Mouse (Mus musculus): ENCODE measurements around the gene Rab3il1.
A peak's percentile ranks its signal among the peaks of the same experiment; 100 is the strongest.

Rab3il1 gene

DNA sequence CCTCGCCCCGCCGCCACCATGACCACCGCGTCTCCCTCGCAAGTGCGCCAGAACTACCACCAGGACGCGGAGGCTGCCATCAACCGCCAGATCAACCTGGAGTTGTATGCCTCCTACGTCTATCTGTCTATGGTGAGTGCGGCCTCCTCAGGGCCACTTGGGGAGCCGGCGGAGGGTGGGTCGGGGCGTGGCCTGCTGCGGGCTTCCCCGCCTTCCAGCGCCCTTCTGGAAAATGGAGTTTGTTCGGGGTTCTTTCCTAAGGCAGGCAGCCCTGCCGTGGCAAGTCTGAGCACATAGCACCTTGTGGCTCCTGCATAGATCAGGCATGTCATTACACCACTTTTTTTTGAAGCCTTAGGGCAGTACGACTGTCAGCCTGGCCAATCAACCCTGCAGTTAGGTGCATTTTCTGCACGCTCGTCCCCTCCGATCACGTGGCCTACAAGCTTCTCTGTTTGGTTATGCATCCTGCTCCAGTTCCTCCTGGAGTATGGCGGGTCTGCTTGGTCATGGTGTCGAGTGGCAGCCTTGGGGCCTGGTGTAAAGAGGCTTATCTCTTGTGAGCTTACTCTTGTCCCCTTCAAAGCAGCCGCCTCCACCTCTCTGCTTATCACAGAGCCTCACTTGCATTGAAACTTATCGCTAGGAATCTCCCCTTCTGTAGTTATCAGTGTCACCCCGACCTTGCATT, 18.5 kb upstream of the Rab3il1 start:
- DNase-seq (ENCODE audit: low spot score) = peak; percentile 69

DNA sequence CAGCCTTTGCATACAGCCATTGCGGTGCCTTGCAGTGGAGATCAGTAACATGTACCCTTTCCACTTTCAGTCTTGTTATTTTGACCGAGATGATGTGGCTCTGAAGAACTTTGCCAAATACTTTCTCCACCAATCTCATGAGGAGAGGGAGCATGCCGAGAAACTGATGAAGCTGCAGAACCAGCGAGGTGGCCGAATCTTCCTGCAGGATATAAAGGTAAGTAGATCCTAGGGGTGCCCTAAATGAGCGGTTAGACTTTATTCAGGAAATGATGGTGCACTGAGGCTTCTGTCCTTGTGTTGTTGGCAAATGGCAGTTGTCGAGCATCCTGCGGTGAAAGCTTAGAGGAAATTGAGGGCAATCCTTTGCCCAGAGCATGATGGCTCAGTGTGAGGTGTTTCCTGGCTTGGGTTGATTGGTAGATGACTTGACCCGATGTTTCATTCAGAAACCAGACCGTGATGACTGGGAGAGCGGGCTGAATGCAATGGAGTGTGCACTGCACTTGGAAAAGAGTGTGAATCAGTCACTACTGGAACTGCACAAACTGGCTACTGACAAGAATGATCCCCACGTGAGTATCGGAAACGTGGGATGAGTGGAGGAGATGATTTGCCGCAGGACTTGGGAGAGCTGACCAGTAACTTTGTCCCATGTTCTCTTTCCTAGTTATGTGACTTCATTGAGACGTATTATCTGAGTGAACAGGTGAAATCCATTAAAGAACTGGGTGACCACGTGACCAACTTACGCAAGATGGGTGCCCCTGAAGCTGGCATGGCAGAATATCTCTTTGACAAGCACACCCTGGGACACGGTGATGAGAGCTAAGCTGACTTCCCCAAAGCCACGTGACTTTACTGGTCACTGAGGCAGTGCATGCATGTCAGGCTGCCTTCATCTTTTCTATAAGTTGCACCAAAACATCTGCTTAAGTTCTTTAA, 17.1 kb upstream of the Rab3il1 start:
- no peak for DNase-seq (ENCODE audit: low spot score)

DNA sequence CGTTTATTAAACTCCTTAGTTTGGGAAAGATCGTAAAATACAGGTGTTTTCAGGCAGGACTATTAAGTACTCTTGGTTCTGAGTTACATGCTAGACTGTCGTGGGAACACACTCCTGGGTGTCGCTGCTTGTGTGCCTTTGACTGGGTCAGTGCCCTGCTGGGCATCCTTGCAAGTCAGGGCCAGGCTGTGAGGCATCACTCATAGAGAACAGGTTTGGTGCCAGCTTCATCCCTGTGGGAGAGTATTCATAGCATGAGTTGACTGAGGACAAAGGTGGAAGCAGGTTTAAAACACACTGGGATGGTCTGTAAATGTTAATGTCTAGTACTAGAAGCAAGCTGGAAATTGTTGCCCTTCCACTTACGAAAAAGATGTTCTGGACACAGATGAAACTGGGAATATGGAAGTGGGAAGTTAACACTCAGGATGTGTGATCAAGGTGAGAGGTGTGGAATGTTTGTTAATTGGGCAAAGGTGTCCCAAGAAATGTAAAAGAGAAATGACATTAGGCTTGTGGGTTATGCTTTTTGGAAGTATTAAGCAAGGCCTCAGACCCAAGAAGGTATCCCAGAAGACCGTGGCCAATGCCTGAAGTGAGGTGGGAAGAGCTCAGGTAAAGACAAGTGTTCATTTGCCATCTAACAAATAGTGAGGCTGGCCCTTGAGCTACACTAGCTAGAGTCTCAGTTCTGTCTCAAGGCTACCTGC, 16.1 kb upstream of the Rab3il1 start:
- DNase-seq (ENCODE audit: low spot score) = no peak

DNA sequence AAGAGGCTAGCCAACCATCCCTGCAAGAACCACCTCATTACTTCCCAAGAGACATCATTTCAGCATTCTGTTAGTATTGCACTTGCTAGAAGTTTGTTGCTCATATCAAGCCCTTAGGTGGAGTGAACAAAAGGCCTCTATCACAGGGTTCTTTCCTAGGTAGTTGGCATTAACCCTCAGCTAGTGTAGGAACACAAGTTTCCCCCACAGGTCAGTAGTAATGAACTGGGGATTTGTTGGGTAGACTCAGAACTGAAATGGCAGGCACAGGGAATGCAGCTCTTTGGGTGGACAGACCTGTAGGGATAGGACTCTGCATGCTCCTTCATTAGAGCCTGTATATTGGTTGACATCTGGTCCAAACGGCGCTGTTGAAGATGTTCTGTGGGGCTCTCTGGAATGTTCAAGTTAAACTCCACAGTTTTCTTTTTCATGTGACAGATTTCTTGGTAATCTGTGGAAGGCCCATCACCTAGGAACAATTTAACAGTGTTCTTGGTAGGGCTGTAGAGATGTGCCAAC, 15.5 kb upstream of the Rab3il1 start:
- no peak for DNase-seq (ENCODE audit: low spot score)

DNA sequence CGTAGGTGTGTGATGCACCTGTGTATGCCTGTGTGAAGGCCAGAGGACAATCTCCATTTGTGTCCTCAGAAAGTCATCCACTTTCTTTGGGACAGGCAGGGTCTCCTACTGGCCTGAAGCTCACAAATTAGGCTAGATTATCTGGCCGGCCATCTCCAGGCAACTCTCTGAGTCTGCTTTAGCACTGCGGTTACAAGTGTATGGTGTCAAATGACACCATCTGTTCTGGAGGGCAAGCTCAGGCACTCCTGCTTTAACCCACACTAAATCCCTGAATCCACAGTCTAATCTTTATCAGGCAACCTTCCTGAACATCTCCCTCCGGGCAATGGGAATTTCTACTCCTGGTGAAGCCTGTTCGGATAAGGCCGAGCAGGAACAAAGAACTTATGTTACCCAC, 14.3 kb upstream of the Rab3il1 start:
- peak; percentile 59 for DNase-seq (ENCODE audit: low spot score)

DNA sequence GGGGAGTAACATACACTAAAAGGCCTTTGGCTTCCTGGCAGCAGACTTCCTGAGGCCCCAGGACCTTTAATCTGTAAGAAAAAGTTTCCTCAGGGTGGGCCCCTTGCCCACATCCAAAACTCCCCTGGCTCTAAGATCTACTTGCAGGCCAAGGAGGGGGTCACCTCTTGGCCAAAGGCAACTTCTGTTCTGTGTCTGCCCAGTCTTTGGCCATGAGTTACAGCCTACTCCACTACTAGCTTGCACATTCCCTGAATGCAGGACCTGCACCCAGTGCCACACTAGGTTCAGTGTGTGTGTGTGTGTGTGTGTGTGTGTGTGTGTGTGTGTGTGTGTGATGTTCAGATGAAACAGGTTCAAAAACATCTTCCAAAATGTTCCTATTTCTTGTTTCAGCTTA, 13.9 kb upstream of the Rab3il1 start:
- DNase-seq (ENCODE audit: low spot score) = no peak

DNA sequence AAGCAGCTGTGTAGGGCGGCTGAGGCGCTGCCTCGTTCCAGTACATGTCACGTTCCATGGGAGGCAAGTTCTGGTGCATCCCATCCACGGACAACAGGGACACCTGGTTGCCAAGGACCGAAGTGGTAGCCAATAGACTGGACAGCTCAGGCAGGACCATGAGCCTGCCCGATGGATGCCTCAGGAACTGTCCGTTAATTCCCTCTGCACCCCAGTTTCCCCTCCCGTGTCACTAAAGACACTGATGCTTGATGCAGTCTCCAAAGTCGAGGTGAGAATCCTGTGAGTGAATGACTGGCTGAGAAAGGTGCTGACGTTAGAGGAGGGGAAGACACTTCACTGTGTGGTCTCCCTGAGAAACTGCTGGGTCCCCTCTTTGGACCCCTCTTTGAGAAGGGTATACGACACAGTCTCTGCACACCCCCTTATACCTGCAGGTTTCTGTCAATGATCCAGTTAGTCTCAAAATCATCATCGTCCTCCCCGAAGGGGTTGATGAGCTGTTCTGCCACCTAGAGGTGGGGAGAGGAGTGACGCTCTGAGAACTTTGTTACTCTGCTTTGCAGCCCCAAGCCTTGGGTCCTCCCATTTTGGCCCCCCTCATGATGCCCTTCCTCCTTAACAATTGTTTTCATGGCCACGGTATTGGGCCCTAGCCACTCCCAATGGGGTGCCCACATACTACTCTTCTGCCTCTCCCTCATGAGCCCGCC, 12.1 kb upstream of the Rab3il1 start:
- DNase-seq (ENCODE audit: low spot score) = peak; percentile 35

DNA sequence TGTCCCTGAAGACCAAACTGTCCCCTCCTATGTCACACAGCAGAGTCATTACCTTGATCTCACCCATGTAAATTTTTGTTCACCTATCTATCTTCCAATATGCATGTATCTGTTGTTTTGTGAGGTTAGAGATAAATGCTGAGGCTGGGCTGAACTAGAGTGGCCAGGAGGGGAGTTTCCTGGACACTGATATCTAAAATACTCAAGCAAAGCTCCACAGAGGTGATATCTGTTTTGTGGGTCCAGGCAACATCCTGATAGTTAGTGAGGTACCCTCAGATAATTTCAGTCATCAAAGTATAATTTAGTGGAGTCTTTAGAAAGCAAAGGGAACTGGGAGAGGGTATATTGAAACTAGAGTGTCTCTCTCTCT, 11.6 kb upstream of the Rab3il1 start:
- no peak for DNase-seq (ENCODE audit: low spot score)

DNA sequence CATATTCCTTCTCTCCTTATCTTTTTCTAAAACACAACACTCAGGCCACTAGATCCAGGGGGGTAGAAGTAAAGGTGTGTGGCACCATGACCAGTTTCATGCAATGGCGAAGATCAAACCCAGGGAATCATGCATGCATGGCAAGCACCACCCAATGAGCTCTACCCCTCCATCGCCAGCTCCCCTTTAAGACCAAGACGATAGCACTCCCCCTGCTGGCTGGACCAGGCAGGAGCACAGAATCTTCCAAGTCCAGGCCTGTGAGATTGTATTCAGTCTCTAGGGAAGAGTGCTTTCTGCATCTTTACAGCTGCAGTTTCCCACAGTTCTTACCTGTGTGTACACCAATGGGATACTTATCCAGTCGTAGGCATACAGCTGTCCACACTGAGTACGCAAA, 10.2 kb upstream of the Rab3il1 start:
- DNase-seq (ENCODE audit: low spot score) = peak; percentile 89

DNA sequence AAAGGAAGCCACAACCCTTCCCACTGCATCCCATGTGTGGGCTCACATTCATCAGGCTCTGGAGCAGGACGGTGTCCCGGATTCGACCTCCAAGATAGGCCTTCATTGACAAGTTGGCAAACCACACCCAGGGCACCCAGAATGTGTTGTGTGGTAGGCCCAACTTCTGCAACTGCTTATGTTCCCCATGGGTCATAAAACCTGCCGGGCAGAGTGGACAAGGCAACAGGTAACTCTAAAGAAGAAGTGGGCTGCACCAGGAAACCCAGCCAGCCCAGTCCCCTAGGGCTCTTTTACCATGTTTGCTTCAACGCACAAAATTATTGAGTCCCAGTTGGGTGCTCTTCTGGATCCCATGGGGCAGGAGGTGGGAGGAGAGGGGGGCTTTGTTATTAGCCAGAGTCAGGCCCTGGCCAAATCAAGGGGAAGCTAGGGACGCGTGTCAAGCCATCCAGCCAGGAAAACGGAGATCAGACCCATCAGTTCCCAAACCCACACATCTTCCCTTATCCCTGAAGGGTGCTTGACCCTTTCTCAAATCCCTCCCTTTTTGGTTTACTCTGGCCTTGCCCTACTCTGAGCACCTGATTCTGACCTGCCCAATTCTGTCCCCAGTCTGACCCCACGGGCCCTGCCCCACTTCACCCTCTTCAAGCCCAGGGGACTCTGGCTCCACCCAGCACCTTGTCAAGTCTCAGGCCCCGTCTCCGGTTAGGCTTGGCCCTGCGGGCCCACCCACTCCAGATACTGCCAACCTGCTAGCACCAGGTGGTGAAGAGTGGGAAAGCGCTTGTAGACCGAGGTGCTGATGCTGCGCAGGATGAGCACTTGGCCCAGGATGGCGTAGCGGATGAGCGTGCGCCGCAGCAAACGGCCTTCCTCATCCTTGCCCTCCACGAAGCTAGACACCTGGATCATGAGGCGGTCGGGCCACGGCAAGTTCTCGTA, 9.2 kb upstream of the Rab3il1 start:
- DNase-seq (ENCODE audit: low spot score) = no peak

DNA sequence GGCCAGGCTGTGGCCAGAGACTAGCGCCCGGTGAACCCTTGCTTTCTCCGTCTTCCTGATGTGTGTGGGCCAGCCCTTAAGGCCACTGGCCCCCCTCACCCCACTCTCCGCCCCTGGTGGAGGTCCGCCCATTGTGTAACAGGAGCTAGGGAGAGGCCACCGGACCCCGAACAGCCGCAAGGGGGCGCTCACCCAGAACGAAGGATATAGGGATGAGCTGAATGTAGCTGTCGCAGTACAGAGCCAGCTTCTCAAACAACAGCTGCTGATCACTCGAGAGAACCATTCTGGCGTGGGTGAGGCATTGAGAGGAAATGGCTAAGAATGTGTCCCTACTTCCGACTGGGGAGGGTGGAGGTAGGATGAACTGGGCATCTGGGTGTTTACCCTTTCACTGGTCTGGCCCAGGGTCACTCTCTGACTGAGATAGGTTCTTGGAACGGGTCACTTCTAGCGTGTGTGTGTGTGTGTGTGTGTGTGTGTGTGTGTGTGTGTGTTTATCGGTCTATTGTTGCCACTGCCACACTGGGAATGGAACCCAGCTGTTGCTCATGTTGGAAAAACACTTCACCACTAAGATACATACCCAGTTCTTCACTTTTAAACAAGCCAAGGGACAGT, 8.3 kb upstream of the Rab3il1 start:
- DNase-seq (ENCODE audit: low spot score) = peak; percentile 90

DNA sequence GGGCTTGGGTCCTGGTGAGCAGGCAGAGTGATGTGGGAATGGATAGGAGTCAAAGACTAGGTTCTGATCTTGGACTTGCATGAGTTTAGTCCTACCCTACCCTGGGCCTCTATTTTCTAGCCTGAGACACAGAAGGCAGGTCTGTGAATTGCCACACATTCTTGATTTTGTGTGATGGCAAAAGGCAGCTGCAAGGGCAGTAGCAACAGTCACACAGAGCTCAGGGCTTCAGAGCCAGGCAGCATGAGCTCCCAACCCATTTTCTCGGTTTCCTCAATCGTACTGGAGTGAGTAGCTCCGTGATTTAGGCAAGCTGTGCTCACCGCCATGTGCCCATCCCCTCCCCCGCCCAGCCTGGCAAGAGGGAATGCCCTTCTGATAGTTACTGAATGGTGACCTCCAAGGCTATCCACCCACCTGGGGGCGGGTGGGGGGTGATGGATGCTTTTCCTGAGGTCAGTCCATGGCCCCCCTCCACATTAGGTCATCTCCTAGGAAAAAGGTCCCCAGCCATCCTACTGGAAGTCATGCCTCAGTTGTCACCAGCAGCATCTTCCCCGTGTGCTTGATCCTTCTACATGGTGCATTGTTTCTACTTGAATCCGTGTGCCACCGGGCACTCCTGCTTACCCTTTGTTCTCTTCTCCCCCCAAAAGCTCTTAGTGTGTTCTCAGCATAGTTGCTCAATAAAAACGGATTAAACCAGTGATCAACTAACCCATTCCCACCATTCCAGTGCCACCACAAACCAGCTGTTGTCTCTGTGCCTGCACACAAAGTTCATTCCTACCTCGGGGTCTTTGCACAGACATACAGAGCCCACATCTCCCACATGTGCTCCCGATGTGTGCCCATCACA, 4.0 kb upstream of the Rab3il1 start:
- DNase-seq (ENCODE audit: low spot score) = no peak

DNA sequence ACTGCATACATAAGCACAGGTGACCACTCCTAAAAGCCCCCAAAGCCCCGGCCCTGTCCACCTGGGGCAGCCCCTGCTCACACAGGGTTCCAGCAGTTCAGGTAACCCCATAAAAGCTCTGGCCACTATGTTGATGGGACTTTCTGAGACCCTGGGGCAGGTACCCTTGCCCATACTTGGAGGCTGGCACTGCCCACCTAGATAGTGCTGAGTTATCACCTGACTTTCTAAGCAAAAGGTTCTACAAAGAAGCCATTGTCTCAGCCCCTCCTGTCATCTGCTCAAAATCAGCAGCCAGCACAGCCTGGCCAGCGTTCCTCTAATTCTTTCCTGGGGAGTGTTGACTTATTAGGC, 3.4 kb upstream of the Rab3il1 start:
- DNase-seq (ENCODE audit: low spot score) = no peak

DNA sequence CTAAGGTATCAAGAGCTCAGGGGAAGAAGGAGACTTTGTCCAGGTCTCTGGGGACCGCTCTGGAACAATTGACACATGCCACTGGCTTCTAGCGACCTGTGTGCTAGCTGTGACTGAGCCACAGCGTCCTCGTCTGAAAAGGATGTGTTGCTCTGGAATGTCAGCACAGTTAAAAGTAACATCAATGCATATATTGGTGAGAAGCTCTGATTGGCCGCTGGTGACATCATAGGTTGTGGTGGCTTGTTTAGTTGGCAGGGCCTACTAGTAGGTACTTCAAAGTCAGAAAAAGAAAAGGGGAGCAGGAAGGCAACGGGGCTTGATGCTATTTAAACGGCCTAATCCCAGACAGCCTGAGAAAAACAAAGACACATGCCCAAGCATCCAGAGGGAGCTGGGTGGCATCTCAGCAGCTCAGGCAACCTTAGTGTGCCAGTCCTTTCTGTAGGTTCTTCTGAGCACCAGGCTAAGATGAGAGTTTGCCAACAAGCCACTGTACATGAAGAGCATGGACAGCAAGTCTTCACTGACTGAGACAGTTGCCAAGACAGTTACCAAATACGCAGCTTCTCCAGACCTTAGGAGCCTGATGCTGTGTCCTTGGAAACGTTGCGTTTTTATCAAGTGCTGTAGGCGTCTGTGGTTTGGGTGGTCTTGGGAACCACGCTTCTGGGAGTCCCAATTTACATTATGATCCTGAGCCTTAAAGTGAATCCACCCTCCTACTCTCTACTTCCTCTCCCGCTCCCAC, 2.6 kb upstream of the Rab3il1 start:
- no peak for DNase-seq (ENCODE audit: low spot score)

DNA sequence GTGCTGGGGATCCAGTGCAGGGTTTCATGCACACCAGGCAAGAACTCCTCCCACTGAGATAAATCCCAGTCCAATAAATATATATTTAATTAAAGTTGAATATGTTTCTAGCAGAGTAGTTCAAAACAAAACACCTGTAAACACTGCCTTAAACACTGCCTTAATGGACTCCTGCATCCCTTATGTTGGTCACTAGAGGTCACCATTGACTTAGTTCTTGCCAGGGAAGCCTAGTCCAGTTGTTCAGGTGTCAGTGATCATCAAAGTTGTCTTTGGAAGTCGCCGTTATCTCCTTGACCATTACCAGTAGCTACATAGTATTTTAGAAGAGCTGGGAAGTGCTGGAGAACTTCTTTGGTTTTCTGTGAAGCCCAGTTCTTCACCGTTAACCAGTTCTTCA, 1.1 kb upstream of the Rab3il1 start:
- peak; percentile 77 for DNase-seq (ENCODE audit: low spot score)

DNA sequence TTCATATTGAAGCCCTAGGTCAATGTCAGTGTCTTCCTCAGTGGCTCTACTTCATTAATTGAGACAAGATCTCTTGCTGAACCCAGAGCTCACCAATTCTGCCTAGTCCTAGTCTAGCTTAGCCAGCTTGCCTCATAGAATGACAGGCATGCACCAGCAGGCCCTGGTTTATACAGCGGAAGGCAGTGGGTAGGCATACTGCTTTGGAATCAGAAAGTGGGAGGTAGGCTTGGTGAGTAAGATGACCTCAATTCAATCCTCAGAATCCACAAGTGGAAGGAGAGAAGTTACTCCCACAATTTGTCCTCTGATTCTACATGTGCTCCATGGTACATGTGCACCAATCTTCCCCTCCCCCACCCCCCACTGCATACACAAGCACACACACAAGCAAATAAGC, 2.2 kb downstream of the Rab3il1 start:
- no peak for DNase-seq (ENCODE audit: low spot score)

DNA sequence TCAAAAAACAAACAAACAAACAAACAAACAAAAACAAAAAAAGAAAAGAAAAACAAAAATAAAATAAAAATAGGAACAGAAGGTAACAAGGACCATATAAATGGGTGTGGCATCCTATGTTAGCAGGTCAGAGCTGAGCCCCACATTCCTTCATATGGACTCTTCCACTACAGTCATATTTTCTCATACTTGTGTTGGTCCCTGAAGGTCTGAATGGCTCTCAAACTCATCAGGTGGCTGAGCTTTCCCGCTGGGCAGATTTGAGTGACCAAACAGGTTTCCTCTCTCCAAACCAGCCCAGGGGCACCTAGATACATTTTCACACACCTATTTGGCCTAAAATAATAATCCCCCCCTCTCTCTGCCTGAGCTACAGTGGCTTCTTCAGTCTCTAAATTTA, 9.9 kb downstream of the Rab3il1 start:
- no peak for DNase-seq (ENCODE audit: low spot score)

DNA sequence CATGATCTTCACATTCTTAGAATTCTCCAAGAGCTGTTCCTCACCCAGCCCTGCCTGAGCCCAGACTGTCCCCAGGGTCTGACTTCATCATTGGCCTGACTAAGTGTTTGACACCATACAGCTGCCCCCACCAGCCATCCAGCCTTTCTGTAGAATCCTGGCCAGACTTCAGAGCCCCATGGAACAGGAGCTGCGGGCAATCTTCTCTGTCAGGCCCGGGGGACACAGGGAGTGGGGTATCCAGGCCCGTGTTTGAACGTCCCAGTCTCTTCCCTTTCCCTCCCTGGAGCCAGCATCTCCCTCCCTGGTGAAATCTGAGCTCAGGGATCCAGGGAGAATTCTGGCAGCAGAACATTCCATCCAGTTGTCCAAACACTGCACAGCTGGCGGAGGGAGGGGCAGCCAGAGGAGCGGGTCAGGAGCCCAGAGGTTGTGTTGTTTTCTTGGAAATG, 11.4 kb downstream of the Rab3il1 start:
- DNase-seq (ENCODE audit: low spot score) = peak; percentile 85

DNA sequence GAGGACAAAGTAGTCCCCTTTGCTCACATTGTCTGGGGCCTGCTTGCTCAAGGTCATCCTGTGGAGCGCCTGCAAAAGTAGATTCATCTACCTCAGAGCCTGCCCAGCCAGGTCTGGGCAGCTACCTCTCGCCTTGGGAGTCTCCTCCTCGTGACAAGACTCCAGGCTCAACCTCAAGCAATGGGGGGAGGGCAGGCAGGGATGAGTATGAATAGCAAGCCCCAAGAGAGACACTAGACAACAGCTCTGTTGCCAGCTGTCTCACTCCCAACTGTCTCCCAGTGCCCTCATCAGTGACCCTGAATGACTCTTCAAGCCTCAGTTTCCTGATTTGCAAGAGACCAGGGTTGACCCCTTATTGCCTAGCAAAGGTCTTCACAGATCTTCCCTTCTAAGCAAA, 11.9 kb downstream of the Rab3il1 start:
- DNase-seq (ENCODE audit: low spot score) = peak; percentile 39
